20 mouse cellular contexts compared by ENCODE assay signal in genomic region chr16:58331087-58331486, GRCm38 (mm10).
DNase-seq lines count a peak whose midpoint lies in the region.
"Had no signal": no experiment of that assay in that cellular context is flagged by ENCODE, and none has a peak within 500 bp of the region (broad histone marks: within the 10 kb centered on the region; RNA-seq: fewer than 3 reads in every experiment).

No protein-coding gene starts in this region.

- H3K9me3 ChIP-seq in midbrain, embryonic 10.5 days (replicated peaks), result no peaks in the 10 kb centered on the region
- H3K9me3 ChIP-seq: forebrain, embryonic 12.5 days; hindbrain, embryonic 15.5 days; intestine, embryonic 15.5 days; midbrain, embryonic 13.5 days; neural tube, embryonic 12.5 days had no signal

- intact Hi-C loops in gastrocnemius, postnatal 36 days (cut with DNase I), result no loop called here
- intact Hi-C loops in heart, postnatal 36 days (cut with DNase I), result no loop called here

- H3K4me1 ChIP-seq in midbrain, embryonic 10.5 days, result no peaks in the 10 kb centered on the region
- H3K4me1 ChIP-seq: forebrain, embryonic 12.5 days; hindbrain, embryonic 15.5 days; intestine, embryonic 15.5 days; midbrain, embryonic 13.5 days; neural tube, embryonic 12.5 days had no signal

- peak; percentile 6 to 11 for DNase-seq in gastrocnemius, adult 8-10 months (ENCODE audit: low spot score in 2 of 2)
- no peak for DNase-seq in gastrocnemius, postnatal 36 days
- DNase-seq in kidney, adult 8-10 months, result peak; percentile 3 to 21
- no peak for DNase-seq in kidney, postnatal 4 days
- peak; percentile 44 to 74 for DNase-seq in heart, adult 9 months (ENCODE audit: low spot score in 2 of 2)
- peak; percentile 10 to 39 for DNase-seq in heart, postnatal 36 days
- no peak for DNase-seq in layer of hippocampus, adult 9-10 months (ENCODE audit: low spot score)
- DNase-seq in midbrain, embryonic 10.5 days (ENCODE audit: low spot score), result no peak
- DNase-seq: cerebellum, adult 9-11 months; layer of hippocampus, adult 9-11 months; left cerebral cortex, postnatal 4 days; right cerebral cortex, postnatal 4 days had no signal

- no peak overlapping the region for H3K27ac ChIP-seq in midbrain, embryonic 10.5 days (replicated peaks)
- H3K27ac ChIP-seq: forebrain, embryonic 12.5 days; hindbrain, embryonic 15.5 days; intestine, embryonic 15.5 days; left cerebral cortex, adult 2 months; liver, embryonic 14.5 days; midbrain, embryonic 13.5 days; neural tube, embryonic 12.5 days; stomach, postnatal 0 days had no signal

- no peaks in the 10 kb centered on the region for H3K36me3 ChIP-seq in midbrain, embryonic 10.5 days
- H3K36me3 ChIP-seq: forebrain, embryonic 12.5 days; hindbrain, embryonic 15.5 days; intestine, embryonic 15.5 days; midbrain, embryonic 13.5 days; neural tube, embryonic 12.5 days had no signal

- WGBS in midbrain, embryonic 10.5 days, result 75% methylated on average over 3 of the region's 3 CpGs

- H3K4me3 ChIP-seq in midbrain, embryonic 10.5 days, result no peak overlapping the region
- H3K4me3 ChIP-seq: forebrain, embryonic 12.5 days; hindbrain, embryonic 15.5 days; intestine, embryonic 15.5 days; left cerebral cortex, adult 2 months; midbrain, embryonic 13.5 days; neural tube, embryonic 12.5 days had no signal

- H3K27me3 ChIP-seq in midbrain, embryonic 10.5 days (ENCODE audit: low read depth, poor library complexity, severe bottlenecking), result no peaks in the 10 kb centered on the region
- H3K27me3 ChIP-seq: forebrain, embryonic 12.5 days; hindbrain, embryonic 15.5 days; intestine, embryonic 15.5 days; midbrain, embryonic 13.5 days; neural tube, embryonic 12.5 days had no signal

Comparison
In these comparisons a context has a peak if more than half of its experiments do, and no peak if none do; other contexts are left out.
1. DNase-seq: peak in gastrocnemius, adult 8-10 months (2 of 2), kidney, adult 8-10 months (2 of 2), heart, adult 9 months (2 of 2) and heart, postnatal 36 days (2 of 2); none in gastrocnemius, postnatal 36 days (0 of 2), kidney, postnatal 4 days (0 of 2), layer of hippocampus, adult 9-10 months (single experiment) and midbrain, embryonic 10.5 days (single experiment).